Mouse (Mus musculus): Measurements from ENCODE around the gene Sst. TPM values are rescaled to one million over a fixed set of nuclear protein-coding genes. Genes with fewer than 3 reads are reported as not detected.

The Sst gene
- not detected in 2 replicates for polyA plus RNA-seq (2012; rRNA removed)

GRCm38 (mm10) chr16:23890636-23891035, at the start of gene Sst:
TSS of gene Sst (minus strand) at chr16:23890958.
- Histone ChIP-seq H3K36me3 (ENCODE audit: control insufficient read depth, insufficient read depth, low read length) (no peaks in the 10 kb centered on the region), H3K27me3 (ENCODE audit: control insufficient read depth, insufficient read depth, low read length) (no peaks in the 10 kb centered on the region)
- TF ChIP-seq POLR2A (IDR thresholded peaks at IDR 0.05; ENCODE audit: control insufficient read depth, low read depth, low read length) (no peak), CTCF (IDR thresholded peaks at IDR 0.05; ENCODE audit: control insufficient read depth, insufficient read depth, insufficient replicate concordance, low read depth, low read length) (no peak)

GRCm38 (mm10) chr16:23934397-23934796, 43.6 kb upstream of the Sst start:
- H3K27me3 ChIP-seq (ENCODE audit: control insufficient read depth, insufficient read depth, low read length): no peaks in the 10 kb centered on the region
- H3K36me3 ChIP-seq (ENCODE audit: control insufficient read depth, insufficient read depth, low read length): no peaks in the 10 kb centered on the region
- H3K27ac ChIP-seq (ENCODE audit: control insufficient read depth, insufficient read depth, low read depth, low read length): no peak overlapping the region
- H3K4me3 ChIP-seq (ENCODE audit: control insufficient read depth, low read depth, low read length): no peak overlapping the region
- H3K4me1 ChIP-seq (ENCODE audit: control insufficient read depth, insufficient read depth, low read length): no peaks in the 10 kb centered on the region
- TF ChIP-seq POLR2A (IDR thresholded peaks at IDR 0.05; ENCODE audit: control insufficient read depth, low read depth, low read length) (no peak), CTCF (IDR thresholded peaks at IDR 0.05; ENCODE audit: control insufficient read depth, insufficient read depth, insufficient replicate concordance, low read depth, low read length) (no peak)

More at GRCm38 (mm10) chr16:23890636-23891035, at the start of gene Sst:
- H3K4me3 ChIP-seq (ENCODE audit: control insufficient read depth, low read depth, low read length): no peak within 1 kb of the TSS
- H3K4me1 ChIP-seq (ENCODE audit: control insufficient read depth, insufficient read depth, low read length): no peaks in the 10 kb centered on the region
- no peak within 1 kb of the TSS for H3K27ac ChIP-seq (ENCODE audit: control insufficient read depth, insufficient read depth, low read depth, low read length)

DNA sequence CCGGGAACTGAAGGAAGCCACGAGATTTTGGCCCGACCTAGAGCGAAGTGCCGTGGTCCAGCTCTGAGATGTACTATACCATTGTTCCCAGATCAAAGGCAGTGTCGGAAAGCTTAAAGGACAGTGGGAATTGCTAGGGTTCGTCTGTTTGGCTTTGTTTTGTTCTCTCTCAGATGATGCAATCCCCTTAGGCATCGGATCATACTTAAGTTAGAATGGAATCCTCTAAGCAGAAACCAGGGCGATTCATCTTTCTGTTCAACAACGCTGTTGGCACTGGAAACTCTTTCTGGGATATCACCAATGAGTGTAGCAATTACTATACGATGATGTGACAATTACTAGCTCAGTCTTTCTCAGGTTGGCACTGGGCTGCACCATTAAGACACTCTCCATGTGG, 41.5 kb upstream of the Sst start, which contains the start of gene Rtp2:
Gene Rtp2 (minus strand): TSS at position 101 of the 400 bp plus-strand sequence.
- Histone ChIP-seq H3K4me1 (ENCODE audit: control insufficient read depth, insufficient read depth, low read length) (peaks cover 3% of the 10 kb centered on the region), H3K36me3 (ENCODE audit: control insufficient read depth, insufficient read depth, low read length) (no peaks in the 10 kb centered on the region), H3K4me3 (ENCODE audit: control insufficient read depth, low read depth, low read length) (no peak within 1 kb of the TSS), H3K27me3 (ENCODE audit: control insufficient read depth, insufficient read depth, low read length) (no peaks in the 10 kb centered on the region), H3K27ac (ENCODE audit: control insufficient read depth, insufficient read depth, low read depth, low read length) (no peak within 1 kb of the TSS)
- TF ChIP-seq POLR2A (IDR thresholded peaks at IDR 0.05; ENCODE audit: control insufficient read depth, low read depth, low read length): no peak

- Histone ChIP-seq H3K36me3 (ENCODE audit: control insufficient read depth, insufficient read depth, low read length) (no peaks in the 10 kb centered on the region), H3K27ac (ENCODE audit: control insufficient read depth, insufficient read depth, low read depth, low read length) (no peak overlapping the region), H3K27me3 (ENCODE audit: control insufficient read depth, insufficient read depth, low read length) (no peaks in the 10 kb centered on the region), H3K4me3 (ENCODE audit: control insufficient read depth, low read depth, low read length) (no peak overlapping the region), H3K4me1 (ENCODE audit: control insufficient read depth, insufficient read depth, low read length) (peaks cover 4% of the 10 kb centered on the region)
- TF ChIP-seq POLR2A (IDR thresholded peaks at IDR 0.05; ENCODE audit: control insufficient read depth, low read depth, low read length): no peak
- TF ChIP-seq CTCF (IDR thresholded peaks at IDR 0.05; ENCODE audit: control insufficient read depth, insufficient read depth, insufficient replicate concordance, low read depth, low read length): no peak
These were observed 40.5 kb upstream of the Sst start for GRCm38 (mm10) chr16:23931275-23931674.

DNA sequence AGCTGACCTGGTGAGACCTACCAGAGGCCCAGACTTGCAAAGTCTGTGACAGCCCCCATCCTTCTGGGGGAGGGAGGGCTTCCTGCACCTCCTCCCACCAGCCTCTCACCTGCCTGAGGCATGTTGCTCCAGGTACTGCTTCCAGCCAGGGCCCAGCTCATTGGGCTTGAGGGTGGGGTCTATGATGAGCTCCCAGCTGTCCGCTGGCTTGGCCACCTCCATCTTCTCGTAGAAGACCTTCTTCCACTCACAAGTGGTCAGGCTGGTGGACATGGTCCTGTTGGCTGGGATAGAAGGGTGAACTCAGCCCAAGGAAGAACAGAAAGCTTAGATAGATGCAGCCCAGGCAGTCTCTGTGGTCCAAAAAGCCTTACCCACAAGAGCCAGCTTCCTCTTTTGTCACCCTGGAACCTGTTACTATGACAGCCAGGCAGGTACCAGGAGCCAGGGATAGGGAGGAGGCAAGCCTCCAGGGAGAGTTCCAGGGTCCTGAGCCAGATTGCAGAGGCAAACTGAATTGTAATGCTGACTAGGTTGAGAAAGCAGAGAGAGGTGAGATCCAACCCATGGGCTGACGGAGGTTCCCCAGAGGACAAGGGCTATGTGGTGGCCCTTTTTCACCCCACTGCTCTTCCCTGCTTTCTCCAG, 39.8 kb upstream of the Sst start:
- no peak for TF ChIP-seq CTCF (IDR thresholded peaks at IDR 0.05; ENCODE audit: control insufficient read depth, insufficient read depth, insufficient replicate concordance, low read depth, low read length)
- Histone ChIP-seq H3K27ac (ENCODE audit: control insufficient read depth, insufficient read depth, low read depth, low read length) (no peak overlapping the region), H3K36me3 (ENCODE audit: control insufficient read depth, insufficient read depth, low read length) (no peaks in the 10 kb centered on the region), H3K4me1 (ENCODE audit: control insufficient read depth, insufficient read depth, low read length) (peaks cover 4% of the 10 kb centered on the region), H3K27me3 (ENCODE audit: control insufficient read depth, insufficient read depth, low read length) (no peaks in the 10 kb centered on the region), H3K4me3 (ENCODE audit: control insufficient read depth, low read depth, low read length) (no peak overlapping the region)

- Histone ChIP-seq H3K36me3 (ENCODE audit: control insufficient read depth, insufficient read depth, low read length) (no peaks in the 10 kb centered on the region), H3K27me3 (ENCODE audit: control insufficient read depth, insufficient read depth, low read length) (no peaks in the 10 kb centered on the region), H3K4me3 (ENCODE audit: control insufficient read depth, low read depth, low read length) (peak overlapping the region; percentile 70), H3K4me1 (ENCODE audit: control insufficient read depth, insufficient read depth, low read length) (peaks cover 4% of the 10 kb centered on the region), H3K27ac (ENCODE audit: control insufficient read depth, insufficient read depth, low read depth, low read length) (no peak overlapping the region)
- TF ChIP-seq POLR2A (IDR thresholded peaks at IDR 0.05; ENCODE audit: control insufficient read depth, low read depth, low read length): no peak
- no peak for TF ChIP-seq CTCF (IDR thresholded peaks at IDR 0.05; ENCODE audit: control insufficient read depth, insufficient read depth, insufficient replicate concordance, low read depth, low read length)
These were observed 36.8 kb upstream of the Sst start for GRCm38 (mm10) chr16:23927301-23928114.

- Histone ChIP-seq H3K4me1 (ENCODE audit: control insufficient read depth, insufficient read depth, low read length) (peaks cover 4% of the 10 kb centered on the region), H3K27me3 (ENCODE audit: control insufficient read depth, insufficient read depth, low read length) (no peaks in the 10 kb centered on the region), H3K27ac (ENCODE audit: control insufficient read depth, insufficient read depth, low read depth, low read length) (no peak overlapping the region), H3K4me3 (ENCODE audit: control insufficient read depth, low read depth, low read length) (no peak overlapping the region), H3K36me3 (ENCODE audit: control insufficient read depth, insufficient read depth, low read length) (no peaks in the 10 kb centered on the region)
- TF ChIP-seq POLR2A (IDR thresholded peaks at IDR 0.05; ENCODE audit: control insufficient read depth, low read depth, low read length) (no peak), CTCF (IDR thresholded peaks at IDR 0.05; ENCODE audit: control insufficient read depth, insufficient read depth, insufficient replicate concordance, low read depth, low read length) (no peak)
These were observed 32.1 kb upstream of the Sst start for GRCm38 (mm10) chr16:23922906-23923305.

All from testis, adult 2 months (tissue).